Mouse (Mus musculus) WW6 (cell line): Measurements from ENCODE around the gene G3bp2.
A peak's percentile ranks its signal among the peaks of the same experiment; 100 is the strongest.

Experiments
- DNase-seq: peaks from one replicate; pipeline ENCODE4 v3.0.0-alpha.2; 2013; ENCODE audit warnings: low read depth, low spot score

G3bp2 gene

DNA sequence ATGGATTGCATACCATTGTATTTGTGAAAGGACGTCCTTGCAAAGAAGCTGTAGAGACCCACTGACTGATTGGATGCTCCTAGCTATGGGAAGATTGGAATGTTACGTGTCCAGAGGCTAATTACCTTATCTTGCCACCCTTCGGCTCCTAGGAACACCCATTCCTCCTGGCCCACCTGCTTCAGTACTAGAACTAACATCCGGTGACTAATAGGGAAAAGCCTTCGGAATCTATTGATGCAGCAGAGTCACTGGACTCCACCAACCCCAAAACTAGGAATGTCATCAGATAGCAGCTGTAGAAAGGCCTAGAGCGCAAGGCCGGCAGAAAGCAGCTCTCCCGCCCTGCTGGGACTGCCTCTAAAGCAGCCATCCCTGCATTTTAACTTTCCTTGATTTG, 18.1 kb upstream of the G3bp2 start:
- DNase-seq: no peak

DNA sequence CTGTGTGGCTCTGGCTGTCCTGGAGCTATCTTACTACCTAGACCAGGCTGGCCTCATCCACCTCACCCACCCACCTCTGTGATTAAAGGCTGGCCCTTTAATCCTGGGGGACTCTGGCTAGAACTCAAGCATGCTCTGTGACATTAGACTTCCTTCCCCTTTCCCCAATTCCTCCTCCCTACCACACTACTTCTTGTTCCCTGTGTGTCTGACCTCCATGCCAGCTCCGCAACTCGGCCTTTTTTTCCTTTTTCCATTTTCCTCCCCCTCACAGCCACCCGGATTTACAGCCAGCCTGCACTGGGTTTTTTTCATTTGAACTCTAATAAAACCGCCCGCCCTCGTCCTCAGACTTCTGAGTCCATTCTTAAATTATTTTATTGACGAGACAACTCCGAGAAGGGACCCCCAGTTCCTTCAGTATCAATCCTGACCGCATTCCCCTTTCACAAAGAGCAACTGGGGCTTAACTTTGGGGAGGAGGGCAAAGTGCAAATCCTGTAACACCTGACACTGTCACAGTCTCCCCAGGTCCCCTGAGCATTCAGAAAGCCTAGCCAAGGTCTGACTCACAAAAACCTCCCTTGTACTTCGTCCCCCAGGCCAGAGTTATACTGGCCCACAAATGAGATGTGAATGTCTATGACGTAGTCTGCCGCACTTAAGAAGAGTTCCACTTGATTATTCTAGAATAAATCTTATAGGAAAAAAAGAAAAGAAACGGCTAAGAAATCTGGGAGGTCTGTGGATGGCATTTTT, 15.0 kb upstream of the G3bp2 start:
- DNase-seq: no peak

DNA sequence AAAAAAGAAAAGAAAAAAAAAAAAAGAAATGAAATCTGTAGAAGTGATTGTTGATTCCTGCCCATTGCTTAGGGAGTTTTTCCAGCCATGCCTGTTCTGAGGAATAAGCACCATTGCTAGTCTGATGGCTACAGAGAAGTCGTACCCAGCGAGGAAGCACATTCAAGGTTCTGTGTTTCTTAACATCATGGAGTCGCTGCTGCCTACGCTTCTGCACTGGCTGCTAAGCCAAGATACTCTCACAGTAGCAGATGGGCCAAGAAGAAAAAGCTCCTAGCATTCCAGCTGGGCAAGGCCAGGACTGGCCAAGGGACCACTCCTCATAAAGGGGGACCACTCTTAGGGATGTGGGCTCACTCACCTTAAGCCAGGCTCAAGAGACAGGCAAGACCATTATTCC, 14.3 kb upstream of the G3bp2 start:
- DNase-seq: no peak

DNA sequence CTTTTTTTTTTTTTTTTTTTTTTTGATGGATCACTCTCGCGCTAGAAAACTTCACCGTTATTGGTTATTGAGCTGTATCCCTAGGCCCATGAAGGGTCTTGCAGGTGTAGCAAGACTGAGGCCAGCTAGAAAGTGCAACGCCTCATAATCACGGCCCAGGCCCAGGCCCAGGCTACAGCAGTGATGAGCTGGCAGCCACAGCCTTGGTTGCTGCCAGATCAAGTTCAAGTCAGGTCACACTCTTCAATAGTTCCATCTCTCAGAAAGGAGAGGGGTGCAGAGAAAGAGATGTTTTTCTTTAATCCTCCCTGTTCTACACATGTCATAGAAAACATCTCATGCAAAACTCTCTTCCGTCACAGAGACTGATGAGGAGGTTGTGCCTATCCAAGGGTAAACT, 13.3 kb upstream of the G3bp2 start:
- DNase-seq: no peak

DNA sequence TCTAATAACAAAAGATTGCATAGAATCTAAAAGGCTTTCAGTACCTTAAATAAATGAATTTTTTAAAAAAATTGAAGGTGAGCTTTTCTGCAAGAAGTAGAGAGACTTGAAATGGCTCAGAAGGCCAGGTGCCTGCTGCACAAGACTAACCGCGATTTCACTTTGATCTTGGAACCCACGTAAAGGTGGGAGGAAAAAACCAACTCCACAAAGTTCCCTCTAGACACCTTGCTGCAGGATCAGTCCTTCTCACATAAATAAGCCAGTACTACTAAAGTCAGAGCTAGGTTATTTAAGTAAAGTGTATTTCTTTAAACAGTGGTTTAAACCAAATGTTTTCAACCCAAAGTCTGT, 10.5 kb upstream of the G3bp2 start:
- DNase-seq: no peak

DNA sequence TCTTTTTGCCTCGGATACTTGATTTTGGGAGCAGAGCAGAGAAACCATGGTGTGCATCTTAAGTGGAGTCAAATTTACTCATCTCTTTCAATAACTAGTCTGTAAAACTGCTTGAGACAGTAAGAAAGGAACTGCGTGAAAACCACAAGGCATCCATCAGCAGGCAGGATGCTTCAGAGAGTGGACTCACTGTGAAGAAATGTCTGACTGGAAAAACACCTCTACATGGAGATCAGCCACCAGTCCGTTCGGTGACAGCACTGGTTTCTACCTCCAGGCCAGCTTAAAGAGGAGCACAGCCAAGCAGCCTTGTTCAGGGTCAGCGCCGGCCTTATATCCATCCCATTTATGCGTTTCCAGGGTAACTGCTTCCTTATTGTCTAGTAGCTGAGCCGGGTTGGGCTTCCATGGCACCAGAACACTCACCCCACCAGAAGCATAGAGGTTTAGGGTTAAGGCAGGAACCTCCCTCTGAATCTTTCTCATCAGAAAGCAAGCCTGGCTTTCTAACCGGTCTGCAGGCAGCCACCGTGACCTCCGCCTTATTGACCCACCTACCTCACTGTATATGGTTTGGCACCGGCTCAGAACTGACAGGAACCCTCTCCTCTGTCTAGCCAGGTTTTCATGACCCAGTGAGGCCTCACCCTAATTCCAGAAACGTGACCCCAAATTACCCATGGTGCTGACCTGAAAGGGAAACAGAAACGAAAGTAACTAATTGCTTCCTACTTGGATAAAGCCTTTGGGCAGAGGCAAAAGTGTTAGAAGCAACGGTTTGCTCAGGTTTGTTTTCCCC, 9.9 kb upstream of the G3bp2 start:
- no peak for DNase-seq

DNA sequence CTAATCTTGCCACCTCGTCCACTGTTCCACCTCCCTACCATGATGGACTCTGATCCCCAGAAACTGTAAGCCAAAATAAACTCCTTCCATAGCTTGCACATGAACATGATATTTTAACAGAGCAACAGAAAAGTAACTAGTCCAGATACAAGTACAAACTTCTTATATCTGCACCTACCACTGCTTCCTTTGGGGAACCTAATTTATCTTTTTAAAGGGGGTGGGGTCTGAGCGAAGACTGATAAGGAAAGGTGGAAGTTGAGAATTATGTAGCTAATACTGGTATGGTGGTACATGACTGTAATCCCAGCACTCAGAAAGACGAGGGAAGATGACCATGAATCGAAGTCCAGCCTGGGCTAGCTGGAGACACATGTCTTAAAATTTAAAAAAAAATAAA, 4.0 kb upstream of the G3bp2 start:
- DNase-seq: no peak

DNA sequence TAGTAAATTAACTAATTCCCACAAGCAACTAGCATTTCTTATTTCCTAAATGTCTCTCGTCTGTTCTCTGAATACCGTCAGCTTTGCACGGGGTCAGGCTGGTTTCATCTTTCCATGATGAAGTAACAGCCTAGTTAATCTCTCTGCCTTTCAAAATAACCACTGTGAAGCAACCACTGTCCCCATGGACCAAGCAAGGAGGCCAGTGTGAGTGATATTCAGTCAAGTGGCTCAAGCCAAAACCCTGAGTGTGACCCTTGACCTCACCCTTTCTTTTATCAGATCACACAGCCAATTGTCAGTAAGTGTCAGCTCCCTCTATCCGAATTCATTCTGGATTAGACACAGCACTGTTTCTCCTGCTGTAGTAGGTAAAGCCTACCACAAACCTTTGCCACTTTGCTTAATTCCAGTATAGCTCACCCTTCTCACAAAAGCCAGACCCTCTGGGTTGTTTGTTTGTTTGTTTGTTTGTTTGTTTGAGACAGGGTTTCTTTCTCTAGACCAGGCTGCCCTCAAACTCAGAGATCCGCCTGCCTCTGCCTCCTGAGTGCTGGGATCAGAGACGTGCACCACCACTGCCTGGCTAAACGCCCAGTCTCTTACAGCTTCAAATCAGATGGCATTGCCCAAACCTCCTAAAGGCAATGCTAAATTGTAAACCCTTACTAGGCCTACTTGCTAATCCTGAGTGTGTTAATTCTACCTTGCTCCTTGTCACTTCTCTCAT, 2.5 kb upstream of the G3bp2 start:
- DNase-seq: no peak

DNA sequence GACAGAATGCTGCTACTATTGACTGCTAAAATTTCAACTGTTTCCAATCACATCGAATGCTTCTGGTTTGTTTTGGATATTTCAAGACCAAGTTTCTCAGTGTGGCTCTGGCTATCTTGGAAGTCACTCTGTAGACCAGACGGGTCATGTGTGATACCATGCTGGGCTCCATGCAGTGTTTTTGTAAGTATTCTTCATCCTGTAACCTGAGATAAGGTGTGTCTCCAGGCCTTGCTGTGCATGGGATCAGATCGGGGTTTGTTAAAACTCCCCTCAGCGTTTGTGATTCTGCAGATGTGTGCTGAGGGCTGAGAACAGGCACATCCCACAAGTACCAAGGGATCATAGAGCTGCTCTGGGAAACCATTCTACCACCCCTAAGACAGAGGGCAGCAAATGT, 1.7 kb upstream of the G3bp2 start:
- no peak for DNase-seq

DNA sequence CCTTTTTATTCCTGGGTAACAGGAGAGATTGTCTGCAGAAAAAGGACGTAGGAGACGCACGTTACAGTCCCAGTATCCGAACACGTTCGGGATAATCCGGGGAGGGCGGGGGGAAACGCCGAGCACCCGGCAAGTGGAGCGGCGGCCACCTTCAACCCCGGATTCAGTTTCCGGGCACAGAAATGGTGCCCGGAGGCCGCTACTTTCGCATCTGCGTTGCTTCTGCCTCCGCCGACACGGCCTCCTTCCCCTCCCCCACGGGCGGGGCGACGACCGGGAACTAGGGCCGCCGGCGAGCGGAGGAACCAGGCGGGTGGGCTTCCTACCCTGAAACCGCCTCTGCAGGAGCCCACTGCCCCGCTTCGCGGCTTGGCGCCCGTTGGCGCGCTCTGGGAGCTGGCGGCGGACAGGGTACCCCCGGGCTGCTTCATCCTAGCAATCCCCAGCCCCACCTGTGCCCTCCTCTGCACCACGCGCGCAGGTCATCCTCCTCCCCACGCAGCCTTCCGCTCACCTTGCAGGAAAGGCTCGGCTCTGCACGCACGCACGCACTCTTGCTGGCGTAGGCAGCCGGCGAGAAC, 608 bp downstream of the G3bp2 start:
- DNase-seq: no peak

DNA sequence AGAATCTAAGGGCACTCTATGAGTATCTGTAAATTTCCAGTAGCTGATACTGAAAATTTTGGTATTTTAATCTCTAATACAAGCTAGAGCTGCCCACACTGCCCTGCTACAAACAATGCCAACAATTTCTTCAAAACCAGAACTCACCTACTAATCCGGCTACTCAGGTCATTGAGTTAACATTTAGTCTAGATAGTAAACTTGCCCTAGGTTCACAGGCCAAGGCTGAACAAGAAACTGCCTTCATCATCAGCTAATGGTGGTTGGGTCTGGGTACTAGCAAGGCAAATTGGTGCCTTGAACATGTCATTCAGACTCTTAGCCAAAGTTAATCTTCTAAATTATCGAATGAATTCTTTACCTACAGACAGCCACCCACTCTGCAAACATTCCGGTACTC, 2.2 kb downstream of the G3bp2 start:
- no peak for DNase-seq

DNA sequence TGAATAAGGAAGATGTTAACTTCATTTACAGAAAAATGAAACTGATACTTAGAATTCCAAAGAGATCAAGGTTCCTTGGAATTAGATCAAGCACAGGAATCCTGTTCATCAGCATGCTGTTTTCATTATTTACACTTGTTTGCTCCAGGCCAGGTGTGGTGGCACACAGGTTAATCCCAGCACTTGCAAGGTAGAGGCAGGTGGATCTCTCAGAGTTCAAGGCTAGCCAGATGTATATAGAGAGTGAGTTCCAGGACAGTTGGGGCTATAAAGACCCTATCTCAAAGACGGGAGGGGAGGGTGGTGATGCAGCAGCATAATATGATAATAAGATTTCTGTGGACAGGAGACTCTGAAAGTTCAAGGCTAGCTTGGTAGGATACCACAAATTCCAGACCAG, 3.1 kb downstream of the G3bp2 start:
- no peak for DNase-seq

DNA sequence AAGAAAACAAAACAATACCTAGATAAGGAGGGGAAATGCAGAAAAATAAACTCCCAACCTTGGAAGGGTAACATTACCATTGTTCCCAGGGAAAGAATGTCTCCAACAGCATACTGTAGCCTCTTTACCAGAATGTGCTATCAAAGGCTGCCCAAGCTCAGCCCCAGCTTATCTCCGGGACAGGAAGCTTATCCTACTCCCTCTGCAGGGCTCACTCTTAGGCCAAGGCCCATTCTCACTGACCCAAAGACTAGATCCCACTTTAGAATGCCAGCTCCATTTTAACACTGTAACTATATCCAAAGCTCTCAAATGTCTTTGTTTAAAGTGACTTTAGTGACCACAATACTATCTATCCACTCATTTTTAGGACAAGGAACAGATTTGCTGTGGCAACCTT, 4.2 kb downstream of the G3bp2 start:
- DNase-seq: no peak

DNA sequence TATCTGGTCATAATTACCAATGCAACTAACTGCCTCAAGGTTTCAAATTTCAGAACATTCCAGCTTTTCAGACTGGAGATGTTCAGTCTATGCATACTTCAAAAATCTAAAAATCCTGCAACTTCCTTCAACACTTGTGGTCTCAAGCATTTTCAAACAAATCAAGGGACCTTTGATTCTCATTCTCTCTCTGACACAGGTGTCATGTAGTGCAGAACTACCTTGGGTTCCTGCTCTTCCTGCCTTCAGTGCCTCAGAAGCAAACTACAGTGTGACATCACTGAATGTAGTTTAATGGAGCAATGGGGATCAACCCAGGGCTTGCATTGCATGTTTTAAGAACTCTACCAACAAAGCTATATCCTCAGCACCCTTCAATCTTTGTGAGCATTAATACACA, 4.8 kb downstream of the G3bp2 start:
- no peak for DNase-seq

DNA sequence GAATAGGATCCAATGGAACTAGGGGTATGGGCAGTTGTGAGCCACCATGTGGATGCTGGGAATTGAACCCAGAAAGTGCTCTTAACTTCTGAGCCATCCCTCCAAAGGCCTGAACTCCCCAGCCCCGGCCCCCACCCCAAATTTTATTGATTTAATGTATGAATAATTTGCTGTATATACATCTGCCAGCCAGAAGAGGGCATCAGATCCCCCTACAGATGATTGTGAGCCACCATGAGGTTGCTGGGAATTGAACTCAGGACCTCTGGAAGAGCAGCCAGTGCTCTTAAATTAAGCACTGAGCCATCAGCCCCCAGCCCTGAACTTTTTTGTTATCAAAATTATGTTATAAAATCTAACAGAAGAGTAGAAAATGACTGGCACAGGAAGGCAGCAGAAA, 7.2 kb downstream of the G3bp2 start:
- no peak for DNase-seq

DNA sequence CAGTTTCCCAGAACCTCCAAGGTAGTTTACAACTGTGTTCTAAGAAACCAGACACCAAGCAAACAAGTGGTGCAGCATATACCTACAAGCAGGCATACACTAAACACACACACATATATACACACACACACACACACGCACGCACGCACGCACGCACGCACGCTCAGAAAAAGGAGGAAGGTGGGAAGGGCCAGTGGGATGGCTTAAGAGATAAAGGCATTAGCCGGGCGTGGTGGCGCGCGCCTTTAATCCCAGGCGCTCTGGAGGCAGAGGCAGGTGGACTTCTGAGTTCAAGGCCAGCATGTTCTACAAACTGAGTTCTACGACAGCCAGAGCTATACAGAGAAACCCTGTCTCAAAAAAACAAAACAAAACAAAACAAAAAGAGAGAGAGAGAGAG, 9.5 kb downstream of the G3bp2 start:
- DNase-seq: no peak

DNA sequence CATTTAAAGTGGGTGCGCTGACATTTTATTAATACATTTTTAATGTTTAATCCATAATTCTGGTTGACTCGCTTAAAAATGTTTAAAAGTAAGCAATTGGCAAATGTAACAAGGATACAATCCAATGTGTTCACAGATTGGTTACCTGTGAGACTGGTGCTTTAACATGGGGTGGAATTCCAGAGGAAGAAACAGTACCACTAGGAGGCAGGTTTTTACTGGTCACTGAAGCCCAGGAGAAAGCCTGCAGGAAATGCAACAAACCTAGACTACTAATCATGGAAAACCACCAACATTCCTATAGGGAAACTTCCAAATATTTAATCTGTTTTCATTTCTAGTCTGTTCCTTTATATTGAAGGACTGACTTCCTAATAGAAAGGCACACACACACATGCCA, 20.3 kb downstream of the G3bp2 start:
- DNase-seq: no peak

DNA sequence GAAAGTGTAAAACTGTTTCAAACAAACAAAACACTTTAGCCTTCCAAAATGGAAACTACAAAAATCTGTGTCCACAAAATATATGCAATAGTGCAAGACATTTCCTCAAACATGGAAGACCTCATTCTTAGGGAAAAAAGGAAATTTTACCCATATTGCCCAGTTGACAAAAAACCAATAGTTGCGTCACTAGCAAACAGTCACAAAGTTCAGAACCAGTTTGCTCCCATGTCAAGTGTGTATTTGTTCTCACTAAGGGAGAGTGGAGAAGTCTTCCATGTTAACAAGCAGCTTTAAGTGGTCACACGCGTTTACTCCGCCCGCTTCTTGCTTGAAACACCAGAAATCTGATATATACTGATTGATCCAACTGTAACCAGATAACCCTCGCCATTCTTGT, 30.7 kb downstream of the G3bp2 start:
- no peak for DNase-seq

DNA sequence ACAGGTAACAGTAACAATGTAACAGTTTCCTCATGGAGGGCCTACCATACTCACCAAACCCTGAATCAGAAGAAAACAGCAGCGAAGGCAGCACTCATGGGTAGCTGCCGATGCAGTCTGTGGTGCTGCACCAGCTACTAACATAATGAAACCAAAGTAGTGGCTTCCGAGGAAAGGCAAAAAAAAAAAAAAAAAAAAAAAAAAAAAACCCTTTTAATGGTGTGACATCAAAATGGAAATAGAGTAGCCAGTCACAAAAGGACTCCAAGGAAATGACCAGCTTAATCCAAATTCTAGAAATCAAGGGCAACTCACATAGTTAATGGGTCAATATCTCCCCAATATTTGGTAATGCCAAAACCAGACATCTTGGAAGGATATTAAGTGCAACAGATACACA, 33.1 kb downstream of the G3bp2 start:
- no peak for DNase-seq

DNA sequence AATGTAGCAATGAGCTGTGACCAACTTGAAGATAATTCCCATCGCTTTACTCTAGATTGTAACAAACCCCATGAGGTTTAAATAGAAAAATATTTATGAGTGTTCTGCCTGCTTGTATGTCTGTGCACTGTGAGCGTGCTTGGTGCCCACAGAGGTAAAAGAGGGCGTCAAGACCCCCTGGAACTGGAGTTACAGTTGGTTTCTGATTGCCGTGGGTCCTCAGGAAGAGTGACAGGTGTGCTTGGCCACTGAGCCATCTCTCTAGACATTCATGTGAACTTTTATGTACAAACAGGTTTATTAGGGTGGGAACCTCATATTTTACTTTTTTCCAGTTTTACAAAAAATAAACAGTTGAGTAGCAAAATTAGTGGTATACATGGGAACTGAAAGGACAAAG, 39.7 kb downstream of the G3bp2 start, which contains the start of gene Cdkl2:
TSS of gene Cdkl2 (minus strand) at position 101 of the 400 bp plus-strand sequence.
- DNase-seq: no peak

DNA sequence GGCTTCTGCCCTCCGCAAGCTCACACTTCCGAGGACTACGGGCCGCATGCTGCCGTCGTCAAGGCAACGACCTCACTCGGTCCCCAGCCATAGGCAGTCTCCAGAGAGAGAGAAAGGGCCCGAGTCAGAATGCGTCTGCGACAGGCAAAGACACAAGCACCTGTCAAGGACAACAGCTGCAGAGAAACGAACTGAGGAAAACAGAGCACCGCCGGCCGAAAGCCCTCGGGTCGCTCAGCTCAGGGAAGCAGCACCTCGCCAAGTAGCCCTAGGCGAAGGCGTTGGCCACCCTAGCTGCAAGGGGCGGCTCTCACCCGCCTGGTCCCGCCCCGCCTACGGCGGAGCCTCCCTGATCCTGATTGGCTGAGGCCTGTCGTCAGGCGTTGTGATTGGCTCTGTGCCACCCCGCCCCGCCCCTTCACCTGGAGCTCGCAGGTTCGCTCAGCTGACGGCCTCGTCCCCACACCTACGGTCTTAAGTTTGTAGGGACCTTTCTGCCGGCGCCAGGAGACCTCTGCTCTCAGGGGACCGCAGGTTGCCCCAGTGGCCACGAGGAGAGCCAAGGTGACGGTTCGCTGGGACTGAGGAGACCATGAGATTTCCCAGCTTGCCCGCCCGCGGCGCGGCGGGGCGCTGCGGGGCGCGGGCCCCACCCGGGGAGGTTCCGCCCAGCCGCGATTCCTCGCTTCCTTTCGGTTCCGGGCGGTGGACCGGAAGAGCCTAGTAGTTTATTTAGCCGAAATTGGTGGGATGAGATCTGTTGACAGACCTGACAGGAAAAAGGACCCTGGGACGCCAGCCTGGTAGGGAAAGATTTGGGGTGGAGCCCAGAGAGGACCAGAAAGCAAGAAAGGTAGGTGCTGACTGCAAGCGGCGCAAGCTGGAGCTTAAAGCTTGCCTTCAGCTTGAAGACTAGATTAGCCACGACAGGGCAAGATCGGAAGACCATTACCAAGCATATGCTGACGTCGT, 40.9 kb downstream of the G3bp2 start:
- peak; percentile 98 for DNase-seq
